Mouse (Mus musculus): Measurements from ENCODE around the gene Wdr5. TPM values are rescaled to one million over a fixed set of nuclear protein-coding genes. Genes with fewer than 3 reads are reported as not detected.

Wdr5 gene
- polyA plus RNA-seq, 1 experiment from 2014 or later = 58.3 TPM

- peaks cover 29% of the 10 kb centered on the region for H3K4me1 ChIP-seq (replicated peaks; ENCODE audit: control insufficient read depth, insufficient read depth, low read length)
- H3K4me2 ChIP-seq (ENCODE audit: low read length) = peak overlapping the region; percentile 97
- H3K9me3 ChIP-seq (ENCODE audit: control insufficient read depth, low read length) = no peaks in the 10 kb centered on the region
- H3K4me3 ChIP-seq (ENCODE audit: low read depth, low read length) = peak overlapping the region; percentile 78
- H3K36me3 ChIP-seq (ENCODE audit: control insufficient read depth, insufficient read depth, low read length) = peaks cover 3% of the 10 kb centered on the region; the same call in 1 of the 2 replicates
- peak; percentile 98 for ATAC-seq (replicated peaks; ENCODE audit: low FRiP score, low TSS enrichment, low read depth)
- under 1% methylated on average over 94 of the region's 96 CpGs for WGBS
- peak; percentile 88 for DNase-seq (ENCODE audit: low spot score)
- H3K27ac ChIP-seq (ENCODE audit: low read depth) = peak overlapping the region; percentile 93
- no peaks in the 10 kb centered on the region for H3K27me3 ChIP-seq (replicated peaks; ENCODE audit: control insufficient read depth, insufficient read depth, low read length)
- peak overlapping the region; percentile 94 for H3K9ac ChIP-seq (ENCODE audit: low read length)
Observed at GRCm38 (mm10) chr2:27475495-27476302, 39.3 kb upstream of the Wdr5 start.

GRCm38 (mm10) chr2:27476303-27477192 lies 38.4 kb upstream of the Wdr5 start:
- Histone ChIP-seq H3K27me3 (replicated peaks; ENCODE audit: control insufficient read depth, insufficient read depth, low read length) (no peaks in the 10 kb centered on the region), H3K4me3 (ENCODE audit: low read depth, low read length) (peak overlapping the region; percentile 78), H3K36me3 (ENCODE audit: control insufficient read depth, insufficient read depth, low read length) (peaks cover 3% of the 10 kb centered on the region; the same call in 1 of the 2 replicates), H3K4me2 (ENCODE audit: low read length) (peak overlapping the region; percentile 97), H3K9ac (ENCODE audit: low read length) (peak overlapping the region; percentile 94), H3K4me1 (replicated peaks; ENCODE audit: control insufficient read depth, insufficient read depth, low read length) (peaks cover 27% of the 10 kb centered on the region), H3K27ac (ENCODE audit: low read depth) (peak overlapping the region; percentile 93), H3K9me3 (ENCODE audit: control insufficient read depth, low read length) (no peaks in the 10 kb centered on the region)
- ATAC-seq (replicated peaks; ENCODE audit: low FRiP score, low TSS enrichment, low read depth) (no peak), DNase-seq (ENCODE audit: low spot score) (no peak)
- 26% methylated on average over 11 of the region's 11 CpGs for WGBS

GRCm38 (mm10) chr2:27479821-27480220 lies 35.1 kb upstream of the Wdr5 start:
- Histone ChIP-seq H3K9ac (ENCODE audit: low read length) (no peak overlapping the region), H3K4me1 (replicated peaks; ENCODE audit: control insufficient read depth, insufficient read depth, low read length) (no peaks in the 10 kb centered on the region), H3K27me3 (replicated peaks; ENCODE audit: control insufficient read depth, insufficient read depth, low read length) (no peaks in the 10 kb centered on the region), H3K9me3 (ENCODE audit: control insufficient read depth, low read length) (no peaks in the 10 kb centered on the region), H3K27ac (ENCODE audit: low read depth) (no peak overlapping the region), H3K4me3 (ENCODE audit: low read depth, low read length) (no peak overlapping the region), H3K4me2 (ENCODE audit: low read length) (no peak overlapping the region), H3K36me3 (ENCODE audit: control insufficient read depth, insufficient read depth, low read length) (no peaks in the 10 kb centered on the region)
- ATAC-seq (replicated peaks; ENCODE audit: low FRiP score, low TSS enrichment, low read depth) = no peak
- no peak for DNase-seq (ENCODE audit: low spot score)
- WGBS = 70% methylated on average over 4 of the region's 4 CpGs

GRCm38 (mm10) chr2:27480367-27480766 lies 34.6 kb upstream of the Wdr5 start:
- Histone ChIP-seq H3K36me3 (ENCODE audit: control insufficient read depth, insufficient read depth, low read length) (no peaks in the 10 kb centered on the region), H3K9ac (ENCODE audit: low read length) (no peak overlapping the region), H3K27me3 (replicated peaks; ENCODE audit: control insufficient read depth, insufficient read depth, low read length) (no peaks in the 10 kb centered on the region), H3K4me2 (ENCODE audit: low read length) (no peak overlapping the region), H3K4me3 (ENCODE audit: low read depth, low read length) (no peak overlapping the region), H3K27ac (ENCODE audit: low read depth) (no peak overlapping the region), H3K4me1 (replicated peaks; ENCODE audit: control insufficient read depth, insufficient read depth, low read length) (no peaks in the 10 kb centered on the region), H3K9me3 (ENCODE audit: control insufficient read depth, low read length) (no peaks in the 10 kb centered on the region)
- DNase-seq (ENCODE audit: low spot score) (no peak), ATAC-seq (replicated peaks; ENCODE audit: low FRiP score, low TSS enrichment, low read depth) (no peak)
- 69% methylated on average over 4 of the region's 4 CpGs for WGBS

GRCm38 (mm10) chr2:27482265-27482861 lies 32.6 kb upstream of the Wdr5 start:
- Histone ChIP-seq H3K27ac (ENCODE audit: low read depth) (no peak overlapping the region), H3K4me1 (replicated peaks; ENCODE audit: control insufficient read depth, insufficient read depth, low read length) (no peaks in the 10 kb centered on the region), H3K4me3 (ENCODE audit: low read depth, low read length) (no peak overlapping the region), H3K9ac (ENCODE audit: low read length) (no peak overlapping the region), H3K27me3 (replicated peaks; ENCODE audit: control insufficient read depth, insufficient read depth, low read length) (no peaks in the 10 kb centered on the region), H3K36me3 (ENCODE audit: control insufficient read depth, insufficient read depth, low read length) (no peaks in the 10 kb centered on the region), H3K9me3 (ENCODE audit: control insufficient read depth, low read length) (no peaks in the 10 kb centered on the region), H3K4me2 (ENCODE audit: low read length) (no peak overlapping the region)
- no peak for ATAC-seq (replicated peaks; ENCODE audit: low FRiP score, low TSS enrichment, low read depth)
- DNase-seq (ENCODE audit: low spot score) = no peak
- WGBS = 77% methylated on average over 7 of the region's 7 CpGs

- WGBS = 66% methylated on average over 4 of the region's 4 CpGs
- no peaks in the 10 kb centered on the region for H3K27me3 ChIP-seq (replicated peaks; ENCODE audit: control insufficient read depth, insufficient read depth, low read length)
- H3K9me3 ChIP-seq (ENCODE audit: control insufficient read depth, low read length) = no peaks in the 10 kb centered on the region
- H3K4me2 ChIP-seq (ENCODE audit: low read length) = no peak overlapping the region
- H3K4me3 ChIP-seq (ENCODE audit: low read depth, low read length) = no peak overlapping the region
- ATAC-seq (replicated peaks; ENCODE audit: low FRiP score, low TSS enrichment, low read depth) (no peak), DNase-seq (ENCODE audit: low spot score) (no peak)
- no peak overlapping the region for H3K9ac ChIP-seq (ENCODE audit: low read length)
- no peaks in the 10 kb centered on the region for H3K4me1 ChIP-seq (replicated peaks; ENCODE audit: control insufficient read depth, insufficient read depth, low read length)
- H3K27ac ChIP-seq (ENCODE audit: low read depth) = no peak overlapping the region
- H3K36me3 ChIP-seq (ENCODE audit: control insufficient read depth, insufficient read depth, low read length) = no peaks in the 10 kb centered on the region
Observed at GRCm38 (mm10) chr2:27486725-27487124, 28.2 kb upstream of the Wdr5 start.

GRCm38 (mm10) chr2:27487336-27488049 lies 27.5 kb upstream of the Wdr5 start:
- Histone ChIP-seq H3K27me3 (replicated peaks; ENCODE audit: control insufficient read depth, insufficient read depth, low read length) (no peaks in the 10 kb centered on the region), H3K4me3 (ENCODE audit: low read depth, low read length) (no peak overlapping the region), H3K4me1 (replicated peaks; ENCODE audit: control insufficient read depth, insufficient read depth, low read length) (no peaks in the 10 kb centered on the region), H3K9ac (ENCODE audit: low read length) (no peak overlapping the region), H3K9me3 (ENCODE audit: control insufficient read depth, low read length) (no peaks in the 10 kb centered on the region), H3K36me3 (ENCODE audit: control insufficient read depth, insufficient read depth, low read length) (no peaks in the 10 kb centered on the region), H3K4me2 (ENCODE audit: low read length) (no peak overlapping the region), H3K27ac (ENCODE audit: low read depth) (no peak overlapping the region)
- DNase-seq (ENCODE audit: low spot score) (no peak), ATAC-seq (replicated peaks; ENCODE audit: low FRiP score, low TSS enrichment, low read depth) (no peak)
- WGBS = 83% methylated on average over 3 of the region's 4 CpGs

GRCm38 (mm10) chr2:27488362-27488761 lies 26.6 kb upstream of the Wdr5 start:
- Histone ChIP-seq H3K9ac (ENCODE audit: low read length) (no peak overlapping the region), H3K9me3 (ENCODE audit: control insufficient read depth, low read length) (no peaks in the 10 kb centered on the region), H3K27ac (ENCODE audit: low read depth) (no peak overlapping the region), H3K4me1 (replicated peaks; ENCODE audit: control insufficient read depth, insufficient read depth, low read length) (no peaks in the 10 kb centered on the region), H3K27me3 (replicated peaks; ENCODE audit: control insufficient read depth, insufficient read depth, low read length) (no peaks in the 10 kb centered on the region), H3K4me2 (ENCODE audit: low read length) (no peak overlapping the region), H3K4me3 (ENCODE audit: low read depth, low read length) (no peak overlapping the region), H3K36me3 (ENCODE audit: control insufficient read depth, insufficient read depth, low read length) (no peaks in the 10 kb centered on the region)
- ATAC-seq (replicated peaks; ENCODE audit: low FRiP score, low TSS enrichment, low read depth) = no peak
- no peak for DNase-seq (ENCODE audit: low spot score)
- WGBS = 88% methylated on average over 1 of the region's 1 CpGs

All from intestine, embryonic 14.5 days (tissue).